Mouse (Mus musculus) layer of hippocampus, postnatal 10 days (tissue): ENCODE results near the gene Sox21. TPM values are rescaled to one million over a fixed set of nuclear protein-coding genes. Genes with fewer than 3 reads are reported as not detected.

Experiments
- DNase-seq, 2 experiments: peaks; one replicate each; pipeline ENCODE4 v3.0.0; 2021; ENCODE audit warnings: low spot score in 2 of 2
- microRNA-seq, 2 experiments: library from miRNA; unstranded; fragments of <30 nt; microRNA quantifications; one replicate each; pipeline ENCODE4 v1.2.0; 2021
- total RNA-seq, 2 experiments: library from RNA; stranded (reverse); gene quantifications; 2 replicates each; pipeline ENCODE4 v1.2.3; 2021

The Sox21 gene
- total RNA-seq, 2 experiments from 2014 or later, result 11.8 to 13.1 TPM

GRCm38 (mm10) chr14:118225911-118226310 is 10.9 kb downstream of the Sox21 start:
- DNase-seq, result no peak

GRCm38 (mm10) chr14:118225061-118225743 is 11.6 kb downstream of the Sox21 start:
- DNase-seq, result no peak

- DNase-seq, result no peak
Measured at GRCm38 (mm10) chr14:118220885-118221284, 15.9 kb downstream of the Sox21 start.

- DNase-seq, result no peak
Measured at GRCm38 (mm10) chr14:118216826-118217225, 20.0 kb downstream of the Sox21 start.

- DNase-seq, result no peak
Measured at GRCm38 (mm10) chr14:118212188-118212804, 24.5 kb downstream of the Sox21 start.

- DNase-seq, result peak in 1 of 2 experiments; percentile 46
Measured at GRCm38 (mm10) chr14:118209642-118210041, 27.2 kb downstream of the Sox21 start.

GRCm38 (mm10) chr14:118207347-118207746 is 29.5 kb downstream of the Sox21 start:
- DNase-seq, result no peak

- DNase-seq, result no peak
Measured at GRCm38 (mm10) chr14:118203031-118203430, 33.8 kb downstream of the Sox21 start.

- DNase-seq, result no peak
Measured at GRCm38 (mm10) chr14:118202006-118202405, 34.8 kb downstream of the Sox21 start.

- DNase-seq, result no peak
Measured at GRCm38 (mm10) chr14:118200731-118201130, 36.1 kb downstream of the Sox21 start.

GRCm38 (mm10) chr14:118197063-118197462 is 39.8 kb downstream of the Sox21 start:
- no peak for DNase-seq

- DNase-seq, result no peak
Measured at GRCm38 (mm10) chr14:118194219-118194914, 42.5 kb downstream of the Sox21 start.

GRCm38 (mm10) chr14:118193663-118194062 is 43.2 kb downstream of the Sox21 start:
- no peak for DNase-seq

GRCm38 (mm10) chr14:118193001-118193628 is 43.7 kb downstream of the Sox21 start:
- no peak for DNase-seq

GRCm38 (mm10) chr14:118191442-118191841 is 45.4 kb downstream of the Sox21 start:
- DNase-seq, result no peak

Small RNA genes lying within 50 kb of the gene (microRNA-seq; reads per million reads assigned to microRNA genes)
- gene Mir6241, result 0 reads per million in 2 experiments

Other genes starting within 250 kb of the Sox21 start
- under 1 TPM; 0.27 to 0.43 TPM for gene Dct, start 184.8 kb downstream of the Sox21 start, total RNA-seq
- gene Tgds, start 104.3 kb downstream of the Sox21 start, total RNA-seq, result 10 to 100 TPM; 10.2 to 10.6 TPM
- gene Gpr180, start 99.9 kb downstream of the Sox21 start, total RNA-seq, result 10 to 100 TPM; 27.0 to 28.4 TPM
- not detected for gene Gm9376, start 29.9 kb upstream of the Sox21 start, total RNA-seq